Mouse (Mus musculus) olfactory bulb, adult 2 months (tissue): Measurements from ENCODE around the gene Gpd1. TPM values are rescaled to one million over a fixed set of nuclear protein-coding genes. Genes with fewer than 3 reads are reported as not detected.
A peak's percentile ranks its signal among the peaks of the same experiment; 100 is the strongest.

ENCODE experiments used
- H3K27ac ChIP-seq: fragments of 200-500 bp; 2 replicates; pipeline ENCODE4 v1.5.1; 2012; ENCODE audit warnings: low read depth, low read length; ENCODE audit not compliant: insufficient read depth
- H3K4me1 ChIP-seq: fragments of 200-500 bp; 2 replicates; pipeline ENCODE4 v1.6.1; 2012; ENCODE audit warnings: low read length; ENCODE audit not compliant: control insufficient read depth, insufficient read depth
- H3K4me3 ChIP-seq: fragments of 200-500 bp; 2 replicates; pipeline ENCODE4 v1.5.1; 2012; ENCODE audit warnings: mild to moderate bottlenecking, low read depth, low read length, moderate library complexity; ENCODE audit not compliant: insufficient read depth
- CTCF ChIP-seq: fragments of 200-500 bp; IDR thresholded peaks from 2 replicates; pipeline ENCODE4 v1.5.1; 2012; ENCODE audit warnings: low read depth, mild to moderate bottlenecking, low read length, moderate library complexity; ENCODE audit not compliant: insufficient read depth
- POLR2A ChIP-seq: fragments of 200-500 bp; IDR thresholded peaks from 2 replicates; pipeline ENCODE4 v1.6.1; 2012; ENCODE audit warnings: mild to moderate bottlenecking, low read depth, low read length, moderate library complexity; ENCODE audit not compliant: insufficient read depth
- WGBS: fragments of 180-500 bp; shearing (Covaris S2); methylation state at CpG from one replicate; pipeline ENCODE4 v1.1.7; 2018; 5-methylcytosine and 5-hydroxymethylcytosine counted together
- polyA plus RNA-seq: library from polyadenylated mRNA; stranded (reverse); fragments of >200 nt; gene quantifications from 2 replicates; pipeline ENCODE4 v1.2.4, GENCODE M21; 2012; ENCODE audit warnings: low replicate concordance; ENCODE audit not compliant: missing spikeins, insufficient read depth, insufficient read length

The Gpd1 gene
- polyA plus RNA-seq = not detected in 2 replicates

GRCm38 (mm10) chr15:99717386-99718334, at the start of gene Gpd1:
Gene Gpd1 (plus strand): TSS chr15:99717515.
- WGBS = 27% methylated on average over 26 of the region's 26 CpGs
- H3K27ac ChIP-seq = peak within 1 kb of the TSS; percentile 95
- H3K4me1 ChIP-seq = peaks cover 75% of the 10 kb centered on the region
- peak within 1 kb of the TSS; percentile 39 for H3K4me3 ChIP-seq
- no peak for TF ChIP-seq CTCF
- peak; percentile 58 for TF ChIP-seq POLR2A

DNA sequence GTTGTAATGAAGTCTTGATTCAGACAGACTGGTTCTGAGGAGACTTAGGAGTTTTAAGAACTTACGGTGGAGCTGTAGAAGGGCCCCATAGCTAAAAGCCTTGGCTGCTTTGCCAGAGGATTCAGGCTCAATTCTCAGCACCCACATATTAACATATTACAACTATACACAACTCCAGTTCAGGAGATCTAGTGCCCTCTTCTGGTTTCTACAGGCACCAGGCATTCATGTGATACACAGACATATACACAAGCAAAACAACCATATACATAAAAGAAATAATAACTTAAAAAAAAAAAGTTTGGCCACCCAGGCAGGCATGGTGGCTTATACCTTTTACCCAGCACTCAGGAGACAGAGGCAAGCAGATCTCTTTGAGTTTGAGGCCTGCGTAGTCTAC, 49.8 kb upstream of the Gpd1 start:
- no peak overlapping the region for H3K27ac ChIP-seq
- TF ChIP-seq POLR2A (no peak), CTCF (no peak)
- H3K4me3 ChIP-seq = no peak overlapping the region
- WGBS = 100% methylated on average over 2 of the region's 2 CpGs
- H3K4me1 ChIP-seq = peaks cover 45% of the 10 kb centered on the region

DNA sequence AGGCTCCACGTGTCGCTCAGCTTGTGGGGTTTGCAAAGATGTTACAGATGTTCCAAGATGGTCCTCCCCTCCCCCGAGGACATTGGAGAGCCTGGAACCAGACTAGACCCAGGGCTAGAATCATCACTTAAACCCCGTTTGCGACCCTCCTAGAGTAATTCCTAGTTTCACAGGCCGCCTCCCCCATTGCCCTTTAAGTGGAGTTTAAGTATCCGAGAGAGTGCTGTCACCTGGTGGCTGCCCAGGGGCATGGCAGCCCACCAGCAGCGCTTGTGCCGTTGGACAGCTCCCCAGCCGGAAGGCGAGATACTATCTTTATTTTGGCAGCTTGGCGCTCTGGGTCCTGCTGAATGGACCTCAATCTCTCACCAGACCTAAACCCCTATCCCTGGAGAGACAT, 48.4 kb upstream of the Gpd1 start:
- WGBS = 4% methylated on average over 12 of the region's 12 CpGs
- TF ChIP-seq CTCF (peak; percentile 95), POLR2A (no peak)
- Histone ChIP-seq H3K27ac (no peak overlapping the region), H3K4me1 (peaks cover 51% of the 10 kb centered on the region), H3K4me3 (no peak overlapping the region)

- TF ChIP-seq CTCF (no peak), POLR2A (no peak)
- H3K27ac ChIP-seq = peak overlapping the region; percentile 80; the same call in 1 of the 2 replicates
- H3K4me1 ChIP-seq = peaks cover 46% of the 10 kb centered on the region
- no peak overlapping the region for H3K4me3 ChIP-seq
- 0% methylated on average over 1 of the region's 1 CpGs for WGBS
Observed at GRCm38 (mm10) chr15:99669392-99669791, 47.9 kb upstream of the Gpd1 start.

GRCm38 (mm10) chr15:99670154-99670821, 47.0 kb upstream of the Gpd1 start, which contains the start of gene Asic1:
Gene Asic1 (plus strand): TSS chr15:99670368.
- TF ChIP-seq CTCF (no peak), POLR2A (peak; percentile 69)
- WGBS = under 1% methylated on average over 58 of the region's 74 CpGs
- H3K4me3 ChIP-seq = peak within 1 kb of the TSS; percentile 93
- H3K27ac ChIP-seq = peak within 1 kb of the TSS; percentile 80
- peaks cover 43% of the 10 kb centered on the region for H3K4me1 ChIP-seq

GRCm38 (mm10) chr15:99670964-99671670, 46.2 kb upstream of the Gpd1 start:
- Histone ChIP-seq H3K4me3 (peak overlapping the region; percentile 93), H3K4me1 (peaks cover 46% of the 10 kb centered on the region), H3K27ac (peak overlapping the region; percentile 80)
- no peak for TF ChIP-seq CTCF
- no peak for TF ChIP-seq POLR2A
- WGBS = 9% methylated on average over 16 of the region's 17 CpGs

GRCm38 (mm10) chr15:99671783-99672182, 45.5 kb upstream of the Gpd1 start:
- TF ChIP-seq POLR2A = no peak
- peaks cover 45% of the 10 kb centered on the region for H3K4me1 ChIP-seq
- peak overlapping the region; percentile 93 for H3K4me3 ChIP-seq
- 63% methylated on average over 14 of the region's 14 CpGs for WGBS
- no peak overlapping the region for H3K27ac ChIP-seq

- TF ChIP-seq POLR2A (no peak), CTCF (no peak)
- Histone ChIP-seq H3K4me3 (no peak overlapping the region), H3K4me1 (peaks cover 54% of the 10 kb centered on the region), H3K27ac (no peak overlapping the region)
- WGBS = 71% methylated on average over 3 of the region's 3 CpGs
Observed at GRCm38 (mm10) chr15:99674866-99675265, 42.4 kb upstream of the Gpd1 start.
